Mouse (Mus musculus) hindbrain, embryonic 15.5 days (tissue): ENCODE results near the gene Mtss1l. TPM values are rescaled to one million over a fixed set of nuclear protein-coding genes. Genes with fewer than 3 reads are reported as not detected.

Experiments
- ATAC-seq: fragments of 200-750 bp; cut with Nextera tagmentation; 2 replicates; pipeline ENCODE4 v1.8.0; 2017; ENCODE audit warnings: low read depth, moderate number of reproducible peaks, moderate TSS enrichment; ENCODE audit not compliant: low FRiP score
- H3K27ac ChIP-seq: fragments of 300-500 bp; sonication (generic); replicated peaks from 2 replicates; pipeline ENCODE4 v1.5.1; 2015; ENCODE audit warnings: mild to moderate bottlenecking, inconsistent platforms
- H3K27me3 ChIP-seq: fragments of 300-500 bp; sonication (generic); 2 replicates; pipeline ENCODE4 v1.6.1; 2015; ENCODE audit warnings: control low read depth, inconsistent platforms
- H3K36me3 ChIP-seq: fragments of 300-500 bp; sonication (generic); 2 replicates; pipeline ENCODE4 v1.6.1; 2015; ENCODE audit warnings: control low read depth, inconsistent platforms
- H3K4me1 ChIP-seq: fragments of 300-500 bp; sonication (generic); replicated peaks from 2 replicates; pipeline ENCODE4 v1.6.1; 2015; ENCODE audit warnings: control low read depth, inconsistent platforms
- H3K4me2 ChIP-seq: fragments of 300-500 bp; sonication (generic); 2 replicates; pipeline ENCODE4 v1.6.1; 2015; ENCODE audit warnings: moderate library complexity, mild to moderate bottlenecking, inconsistent platforms
- H3K4me3 ChIP-seq: fragments of 300-500 bp; sonication (generic); 2 replicates; pipeline ENCODE4 v1.5.1; 2015; ENCODE audit warnings: mild to moderate bottlenecking, inconsistent platforms
- H3K9ac ChIP-seq: fragments of 300-500 bp; sonication (generic); 2 replicates; pipeline ENCODE4 v1.6.1; 2015; ENCODE audit warnings: inconsistent platforms
- H3K9me3 ChIP-seq: fragments of 300-500 bp; sonication (generic); 2 replicates; pipeline ENCODE4 v1.6.1; 2016; ENCODE audit warnings: control low read depth, inconsistent platforms
- WGBS: fragments of 180-500 bp; shearing (Covaris S2); methylation state at CpG from one replicate; pipeline ENCODE4 v1.1.7; 2015; 5-methylcytosine and 5-hydroxymethylcytosine counted together
- polyA plus RNA-seq: library from polyadenylated mRNA; unstranded; fragments of >200 nt; fragmentation: Nextera tagmentation; extraction: Ambion mirVana; gene quantifications from 2 replicates; pipeline ENCODE4 v1.2.1, GENCODE M21; 2015

Mtss1l gene
- polyA plus RNA-seq, result 51.8 and 62.3 TPM in 2 replicates

DNA sequence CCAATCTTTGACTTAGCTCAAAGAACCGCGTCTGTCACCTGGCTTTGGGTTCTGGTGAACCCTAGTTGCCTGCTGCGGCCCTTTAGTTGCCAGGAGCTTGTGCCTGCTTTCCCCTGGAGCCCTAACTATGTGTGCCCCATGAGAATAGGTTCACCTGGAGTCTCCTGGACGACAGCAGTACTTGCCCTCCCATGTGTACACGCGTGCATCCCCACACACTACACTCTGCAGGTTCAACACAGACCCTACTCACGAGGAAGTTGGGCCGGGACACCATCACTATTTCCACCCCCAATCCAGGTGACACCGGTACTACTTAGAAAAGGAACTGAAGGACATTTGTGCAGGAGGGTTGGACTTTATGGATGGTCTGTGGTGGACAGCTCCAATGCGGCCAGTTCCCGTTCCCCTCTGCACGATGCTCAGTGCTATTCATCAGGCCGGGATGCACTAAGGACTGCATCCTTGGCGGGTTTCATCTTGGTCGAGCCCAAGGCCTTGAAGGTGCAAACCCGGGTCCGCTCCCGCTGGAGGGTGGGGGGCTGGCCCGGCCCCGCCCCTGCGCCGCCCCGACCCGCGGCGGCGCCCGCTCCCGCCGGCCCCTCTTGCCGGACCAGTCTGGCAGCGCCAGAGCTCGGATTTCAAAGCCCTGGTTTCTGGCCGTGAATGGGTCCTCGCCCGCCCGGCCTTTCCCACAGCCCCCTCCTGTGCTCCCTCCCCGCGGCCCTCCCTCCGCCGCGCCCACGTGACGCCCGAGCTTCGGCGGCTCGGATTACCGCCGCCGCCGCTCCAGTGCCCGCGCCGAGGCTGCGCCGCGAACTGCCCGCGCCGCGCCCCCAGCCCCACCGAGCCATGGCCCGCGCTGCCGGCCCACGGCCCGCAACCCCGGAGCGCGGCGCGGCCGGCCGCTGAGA lies at the start of gene Mtss1l:
Mtss1l (plus strand) TSS at position 792 of the 914 bp plus-strand sequence.
- Histone ChIP-seq H3K9ac (peak within 1 kb of the TSS; percentile 99), H3K27ac (peak within 1 kb of the TSS; percentile 94), H3K4me2 (peak within 1 kb of the TSS; percentile 97), H3K4me1 (peaks cover 84% of the 10 kb centered on the region), H3K9me3 (no peaks in the 10 kb centered on the region), H3K36me3 (no peaks in the 10 kb centered on the region), H3K4me3 (peak within 1 kb of the TSS; percentile 83), H3K27me3 (no peaks in the 10 kb centered on the region)
- peak; percentile 68 for ATAC-seq
- 3% methylated on average over 66 of the region's 75 CpGs for WGBS

DNA sequence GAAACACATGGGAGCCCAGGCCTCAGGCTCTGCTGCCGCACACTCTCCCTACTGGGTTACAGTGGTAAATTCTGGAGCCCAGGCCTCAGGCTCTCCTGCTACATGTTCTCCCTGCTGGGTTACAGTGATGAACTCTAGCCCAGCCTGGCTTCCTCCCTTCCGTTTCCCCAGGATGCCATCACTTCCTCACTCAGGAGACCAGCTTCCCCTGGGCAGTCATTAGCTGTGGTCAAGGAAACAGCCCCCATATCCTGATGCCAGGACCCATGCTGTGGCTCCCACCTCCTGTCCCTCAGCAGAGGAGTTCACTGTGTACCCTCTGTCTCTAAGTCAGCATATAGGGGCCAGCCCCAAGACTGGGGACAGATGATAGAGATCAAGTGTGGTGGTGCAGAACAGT lies 49.1 kb upstream of the Mtss1l start:
- Histone ChIP-seq H3K27ac (peak overlapping the region; percentile 53; the same call in 1 of the 2 replicates), H3K27me3 (no peaks in the 10 kb centered on the region), H3K4me1 (peaks cover 4% of the 10 kb centered on the region), H3K36me3 (peaks cover 4% of the 10 kb centered on the region; the same call in 1 of the 2 replicates), H3K9ac (no peak overlapping the region), H3K9me3 (no peaks in the 10 kb centered on the region), H3K4me2 (no peak overlapping the region), H3K4me3 (no peak overlapping the region)
- ATAC-seq, result no peak
- 81% methylated on average over 2 of the region's 2 CpGs for WGBS

DNA sequence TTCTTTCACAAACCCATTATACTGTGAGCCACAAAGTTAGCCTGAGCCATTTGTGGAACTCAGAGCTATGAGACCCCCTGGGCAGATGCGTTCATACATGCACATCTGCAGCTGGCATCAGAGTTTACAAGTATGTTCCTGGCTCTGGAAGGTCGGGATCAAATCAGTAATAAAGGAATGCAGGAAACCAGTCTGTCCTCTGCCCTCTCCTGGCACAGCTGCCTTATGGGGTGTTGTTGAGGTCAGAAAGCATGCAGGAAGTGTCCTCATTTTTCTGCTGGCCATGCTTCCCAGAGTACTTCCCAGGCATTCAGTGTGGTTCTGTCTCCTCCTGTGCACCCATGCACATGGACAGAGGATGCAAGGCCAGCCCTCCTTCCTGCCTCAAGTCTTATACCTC lies 48.1 kb upstream of the Mtss1l start:
- Histone ChIP-seq H3K4me1 (peaks cover 4% of the 10 kb centered on the region), H3K36me3 (peaks cover 4% of the 10 kb centered on the region; the same call in 1 of the 2 replicates), H3K4me3 (no peak overlapping the region), H3K9me3 (no peaks in the 10 kb centered on the region), H3K27ac (no peak overlapping the region), H3K9ac (no peak overlapping the region), H3K27me3 (no peaks in the 10 kb centered on the region), H3K4me2 (no peak overlapping the region)
- ATAC-seq, result no peak
- WGBS, result 74% methylated on average over 2 of the region's 2 CpGs

DNA sequence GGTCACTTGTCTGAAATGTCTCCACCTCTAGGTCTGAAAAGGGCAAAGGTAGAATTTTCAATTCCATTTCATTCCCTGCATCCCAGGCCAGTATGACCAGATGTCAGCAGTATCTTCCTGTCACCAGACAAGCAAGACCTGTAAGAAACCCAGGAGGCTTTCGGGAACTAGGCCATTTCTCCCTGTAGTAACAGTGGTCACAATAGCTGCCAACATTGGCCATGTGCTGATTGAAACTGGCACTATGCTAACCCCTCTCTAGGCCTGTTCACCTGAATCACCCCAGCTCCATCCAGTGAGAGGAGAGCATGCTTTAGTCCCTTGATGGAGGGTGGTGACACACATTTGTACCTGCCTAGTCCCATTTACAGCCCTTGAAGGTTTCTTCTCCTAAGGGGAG lies 46.7 kb upstream of the Mtss1l start:
- WGBS, result 100% methylated on average over 1 of the region's 1 CpGs
- Histone ChIP-seq H3K36me3 (peaks cover 4% of the 10 kb centered on the region; the same call in 1 of the 2 replicates), H3K4me2 (no peak overlapping the region), H3K4me1 (peaks cover 4% of the 10 kb centered on the region), H3K27me3 (no peaks in the 10 kb centered on the region), H3K9ac (no peak overlapping the region), H3K27ac (no peak overlapping the region), H3K9me3 (no peaks in the 10 kb centered on the region), H3K4me3 (no peak overlapping the region)
- no peak for ATAC-seq

DNA sequence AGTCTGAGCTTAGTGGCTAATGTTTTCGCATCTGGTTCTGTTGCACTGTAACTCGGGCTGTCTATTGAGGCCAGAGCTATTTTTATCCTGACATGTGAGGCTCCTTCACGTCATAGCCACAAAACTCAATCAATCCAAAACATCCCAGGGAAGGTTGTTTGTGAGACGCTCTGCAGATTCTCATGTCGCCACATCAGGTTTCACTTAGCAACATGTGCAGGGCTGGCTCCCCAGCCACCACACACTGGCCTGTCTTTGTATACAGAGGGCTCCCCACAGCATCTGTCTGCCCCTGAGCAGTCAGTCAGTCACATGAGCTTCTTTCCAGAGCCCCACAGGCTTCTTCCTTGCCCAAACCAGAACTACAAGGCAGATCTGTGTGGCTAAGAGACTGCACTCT lies 44.6 kb upstream of the Mtss1l start:
- no peak overlapping the region for H3K4me3 ChIP-seq
- H3K27ac ChIP-seq, result no peak overlapping the region
- no peaks in the 10 kb centered on the region for H3K27me3 ChIP-seq
- no peaks in the 10 kb centered on the region; the same call in none of the 2 replicates for H3K4me1 ChIP-seq
- no peak overlapping the region for H3K9ac ChIP-seq
- H3K36me3 ChIP-seq, result peaks cover 4% of the 10 kb centered on the region; the same call in 1 of the 2 replicates
- H3K9me3 ChIP-seq, result no peaks in the 10 kb centered on the region
- 71% methylated on average over 5 of the region's 5 CpGs for WGBS
- ATAC-seq, result no peak
- no peak overlapping the region for H3K4me2 ChIP-seq

DNA sequence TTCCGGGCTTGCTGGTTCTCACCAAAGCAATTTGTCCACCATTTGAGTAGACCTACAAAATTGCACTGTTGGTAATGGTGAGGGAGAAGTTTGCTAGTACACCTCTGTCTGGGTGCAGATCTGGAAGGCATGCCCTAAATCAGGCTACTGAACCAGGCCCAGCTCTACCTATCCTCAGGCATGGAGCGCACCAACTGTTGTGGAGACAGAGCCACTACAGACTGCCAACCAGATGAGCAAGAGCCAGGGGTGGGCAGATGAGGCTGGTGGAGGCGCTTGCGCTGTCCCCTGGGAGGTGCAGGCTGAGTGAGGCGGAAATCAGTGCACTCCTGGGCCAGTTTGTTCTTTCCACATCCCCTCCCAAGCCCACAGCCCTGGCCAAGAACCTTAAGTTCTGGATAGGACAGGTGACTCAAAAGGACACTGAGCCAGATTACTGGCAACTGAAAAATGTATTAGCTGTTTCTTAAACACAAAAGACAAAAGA lies 44.1 kb upstream of the Mtss1l start:
- no peak overlapping the region for H3K9ac ChIP-seq
- H3K9me3 ChIP-seq, result no peaks in the 10 kb centered on the region
- 95% methylated on average over 5 of the region's 5 CpGs for WGBS
- H3K27ac ChIP-seq, result no peak overlapping the region
- no peaks in the 10 kb centered on the region for H3K27me3 ChIP-seq
- H3K4me2 ChIP-seq, result no peak overlapping the region
- no peaks in the 10 kb centered on the region; the same call in 1 of the 2 replicates for H3K4me1 ChIP-seq
- peaks cover 3% of the 10 kb centered on the region; the same call in 1 of the 2 replicates for H3K36me3 ChIP-seq
- ATAC-seq, result no peak
- no peak overlapping the region for H3K4me3 ChIP-seq

DNA sequence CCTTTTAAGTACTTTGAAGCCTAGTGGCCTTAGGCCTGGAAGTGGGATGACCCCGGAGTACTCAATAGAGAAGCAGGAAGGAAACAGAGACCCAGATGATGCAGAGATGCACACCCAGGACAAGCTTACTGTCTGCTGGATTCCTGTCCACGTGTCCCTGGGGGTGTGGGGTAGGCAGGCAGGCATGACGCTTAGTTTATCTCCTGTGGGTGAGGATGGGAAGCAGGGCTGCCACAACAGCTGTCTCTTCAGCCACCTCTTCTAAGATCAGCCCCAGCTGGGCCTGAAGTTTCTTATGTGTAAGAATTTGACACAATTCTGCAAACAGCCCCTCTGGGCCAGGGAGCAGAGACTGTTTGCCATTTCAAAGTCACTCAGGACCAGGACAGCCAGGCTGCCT lies 42.3 kb upstream of the Mtss1l start:
- Histone ChIP-seq H3K27ac (no peak overlapping the region), H3K9ac (no peak overlapping the region), H3K36me3 (peaks cover 17% of the 10 kb centered on the region), H3K4me1 (no peaks in the 10 kb centered on the region; the same call in 1 of the 2 replicates), H3K9me3 (no peaks in the 10 kb centered on the region), H3K27me3 (no peaks in the 10 kb centered on the region), H3K4me2 (no peak overlapping the region), H3K4me3 (no peak overlapping the region)
- 80% methylated on average over 3 of the region's 3 CpGs for WGBS
- no peak for ATAC-seq

DNA sequence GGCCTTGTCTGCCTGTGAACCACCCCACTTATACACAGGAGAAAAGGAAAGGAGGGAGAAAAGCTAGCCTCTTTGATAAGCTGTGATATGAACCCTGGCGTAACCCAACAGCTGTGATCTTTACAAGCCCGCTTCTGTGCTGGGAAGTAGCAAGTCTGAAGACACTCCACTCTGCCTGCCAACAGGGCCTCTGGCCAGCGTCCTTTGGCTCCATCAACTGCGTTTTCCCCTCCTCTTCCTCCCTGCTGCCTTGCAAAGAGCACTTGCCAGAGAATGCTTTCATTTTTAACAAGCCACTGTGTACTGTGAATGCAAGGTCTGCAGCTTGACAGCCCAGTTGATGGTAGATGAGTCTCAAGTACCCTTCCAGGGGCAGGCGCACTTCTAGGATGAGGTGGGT lies 33.5 kb upstream of the Mtss1l start:
- H3K4me2 ChIP-seq, result no peak overlapping the region
- H3K27me3 ChIP-seq, result no peaks in the 10 kb centered on the region
- 77% methylated on average over 5 of the region's 5 CpGs for WGBS
- H3K27ac ChIP-seq, result peak overlapping the region; percentile 65
- H3K4me3 ChIP-seq, result no peak overlapping the region
- ATAC-seq, result peak; percentile 72; the same call in 1 of the 2 replicates
- H3K4me1 ChIP-seq, result no peaks in the 10 kb centered on the region
- no peaks in the 10 kb centered on the region for H3K9me3 ChIP-seq
- H3K9ac ChIP-seq, result no peak overlapping the region
- peaks cover 29% of the 10 kb centered on the region for H3K36me3 ChIP-seq

DNA sequence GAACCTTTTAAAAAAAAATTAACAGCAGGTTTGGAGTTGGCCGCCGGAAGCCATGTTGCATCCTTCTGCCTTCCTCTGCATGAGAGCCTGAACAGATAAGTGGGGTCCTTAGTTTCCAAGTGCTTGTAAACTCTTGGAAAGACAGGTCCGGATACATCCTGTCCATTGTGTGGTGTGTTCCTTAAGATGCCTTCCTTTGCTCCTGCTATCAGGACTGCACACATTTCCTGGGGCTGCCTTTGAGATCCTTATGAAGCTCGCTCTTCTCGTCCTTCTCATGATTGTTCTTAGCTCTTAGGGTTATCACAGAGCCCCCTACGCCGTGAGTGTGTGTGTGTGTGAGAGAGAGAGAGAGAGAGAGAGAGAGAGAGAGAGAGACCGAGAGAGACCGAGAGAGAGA lies 31.3 kb upstream of the Mtss1l start:
- H3K27ac ChIP-seq, result no peak overlapping the region
- H3K4me3 ChIP-seq, result no peak overlapping the region
- no peaks in the 10 kb centered on the region for H3K27me3 ChIP-seq
- WGBS, result 93% methylated on average over 9 of the region's 9 CpGs
- H3K4me2 ChIP-seq, result no peak overlapping the region
- H3K36me3 ChIP-seq, result 0 out of 2 replicates have a peak, but pooled peaks cover 8% of the 10 kb centered on the region
- H3K4me1 ChIP-seq, result peaks cover 10% of the 10 kb centered on the region
- H3K9ac ChIP-seq, result no peak overlapping the region
- no peaks in the 10 kb centered on the region for H3K9me3 ChIP-seq
- no peak for ATAC-seq

DNA sequence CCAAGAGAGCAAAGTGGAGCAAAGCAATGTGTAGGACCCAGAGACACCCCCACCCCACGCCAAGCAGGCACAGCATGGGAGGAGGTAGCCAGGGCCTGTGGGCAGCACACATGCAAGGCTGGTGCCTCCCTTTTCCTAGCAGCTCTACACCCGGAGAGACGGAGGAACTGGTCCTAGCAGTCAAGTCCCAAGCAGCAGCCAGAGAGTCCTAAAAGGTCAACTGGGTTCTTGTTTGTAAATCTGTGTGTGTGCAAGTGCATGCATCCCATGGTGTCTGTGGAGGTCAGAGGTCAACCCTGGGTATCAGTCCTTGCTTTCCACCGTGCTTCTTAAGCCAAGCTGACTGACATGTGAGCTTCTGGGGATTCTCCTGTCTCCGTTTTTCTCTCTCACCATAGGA lies 27.1 kb upstream of the Mtss1l start:
- peaks cover 25% of the 10 kb centered on the region for H3K4me1 ChIP-seq
- no peak overlapping the region for H3K9ac ChIP-seq
- no peak overlapping the region for H3K4me3 ChIP-seq
- no peaks in the 10 kb centered on the region for H3K27me3 ChIP-seq
- ATAC-seq, result no peak
- 0 out of 2 replicates have a peak, but pooled peaks cover 3% of the 10 kb centered on the region for H3K36me3 ChIP-seq
- no peaks in the 10 kb centered on the region for H3K9me3 ChIP-seq
- WGBS, result 76% methylated on average over 5 of the region's 5 CpGs
- H3K27ac ChIP-seq, result peak overlapping the region; percentile 75
- no peak overlapping the region for H3K4me2 ChIP-seq

DNA sequence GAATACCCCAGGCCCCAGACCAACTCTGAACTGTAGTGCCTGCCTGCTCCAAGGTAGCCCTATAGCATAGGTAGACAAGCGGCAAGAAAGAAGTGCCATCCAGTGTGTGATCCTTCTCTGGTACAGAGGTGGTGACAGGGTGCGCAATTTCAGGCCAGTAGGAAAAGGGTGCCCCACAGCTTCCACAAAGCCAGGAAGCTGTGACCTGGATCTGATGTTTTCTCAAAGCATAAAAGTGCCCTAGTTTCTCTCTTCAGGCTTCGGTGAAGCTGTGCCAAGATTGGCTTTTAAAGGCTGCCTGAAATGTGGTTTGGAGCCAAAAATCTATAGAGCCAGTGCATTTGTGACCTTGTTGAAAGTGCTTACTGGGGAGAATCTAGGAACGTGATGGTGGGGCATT lies 26.4 kb upstream of the Mtss1l start:
- Histone ChIP-seq H3K27me3 (no peaks in the 10 kb centered on the region), H3K4me1 (peaks cover 25% of the 10 kb centered on the region), H3K27ac (peak overlapping the region; percentile 75), H3K9me3 (no peaks in the 10 kb centered on the region), H3K36me3 (0 out of 2 replicates have a peak, but pooled peaks cover 3% of the 10 kb centered on the region), H3K4me2 (no peak overlapping the region), H3K9ac (no peak overlapping the region), H3K4me3 (no peak overlapping the region)
- 63% methylated on average over 4 of the region's 4 CpGs for WGBS
- ATAC-seq, result no peak

DNA sequence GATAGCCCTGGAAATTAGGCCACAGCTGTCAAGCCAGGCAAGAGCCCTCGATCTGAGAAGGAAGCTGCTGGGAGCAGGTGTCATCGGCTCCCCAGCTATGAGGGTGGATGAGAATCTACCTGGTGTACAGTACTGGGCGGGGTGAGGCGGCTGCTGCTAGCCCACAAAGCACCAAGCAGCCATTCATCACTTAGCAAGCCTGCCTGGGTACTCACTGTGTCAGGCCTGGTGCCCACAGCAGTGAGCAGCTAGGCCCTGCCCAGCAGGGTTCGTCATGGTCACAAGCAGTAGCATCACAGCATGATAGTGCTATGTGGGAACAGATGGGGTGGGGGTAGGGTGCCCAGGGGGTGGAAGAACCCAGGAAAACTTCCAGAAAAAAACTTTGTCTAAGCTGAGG lies 25.8 kb upstream of the Mtss1l start:
- Histone ChIP-seq H3K27me3 (no peaks in the 10 kb centered on the region), H3K4me2 (no peak overlapping the region), H3K9ac (0 out of 2 replicates have a peak overlapping the region, but pooled peaks have one; percentile 3), H3K36me3 (0 out of 2 replicates have a peak, but pooled peaks cover 3% of the 10 kb centered on the region), H3K9me3 (no peaks in the 10 kb centered on the region), H3K27ac (peak overlapping the region; percentile 75), H3K4me3 (no peak overlapping the region), H3K4me1 (peaks cover 27% of the 10 kb centered on the region)
- ATAC-seq, result peak; percentile 49; the same call in 1 of the 2 replicates
- 71% methylated on average over 5 of the region's 5 CpGs for WGBS
